Mouse (Mus musculus) ES-E14 (cell line): ENCODE measurements at regions not wholly inside any gene's neighbourhood (a gene's known extent, or its start where the extent isn't known, plus 50 kb on each side); places are given as distances from the start of the nearest gene placed in this dataset.

ENCODE experiments used
- DNase-seq: peaks from one replicate; pipeline ENCODE4 v3.0.0-alpha.2; 2013; ENCODE audit warnings: low read depth, low spot score
- H3K27ac ChIP-seq: 2 replicates; pipeline ENCODE4 v1.5.1; 2012; ENCODE audit warnings: low read depth, mild to moderate bottlenecking, low read length, moderate library complexity, mixed read lengths; ENCODE audit not compliant: poor library complexity, insufficient read depth, severe bottlenecking
- H3K36me3 ChIP-seq: 2 replicates; pipeline ENCODE4 v1.6.1; 2012; ENCODE audit warnings: mild to moderate bottlenecking, low read length, moderate library complexity, mixed read lengths; ENCODE audit not compliant: control insufficient read depth, poor library complexity, insufficient read depth, severe bottlenecking
- H3K4me1 ChIP-seq, 2 experiments: fragments of 150-350 bp in 1 of 2; sonication (generic) in 1 of 2; 2 replicates each; pipeline ENCODE4 v1.6.1; 2012; ENCODE audit warnings: low read length in 2 of 2, mild to moderate bottlenecking in 1 of 2, mixed read lengths in 1 of 2; ENCODE audit not compliant: control insufficient read depth in 2 of 2, insufficient read depth in 2 of 2, poor library complexity in 1 of 2
- H3K4me3 ChIP-seq, 2 experiments: fragments of 150-350 bp in 1 of 2; sonication (generic) in 1 of 2; 2 replicates each; pipeline ENCODE4 v1.5.1; 2012; ENCODE audit warnings: low read length in 2 of 2, low read depth in 1 of 2, mild to moderate bottlenecking in 1 of 2, mixed read lengths in 1 of 2; ENCODE audit not compliant: insufficient read depth in 1 of 2, poor library complexity in 1 of 2, severe bottlenecking in 1 of 2
- H3K9ac ChIP-seq: 2 replicates; pipeline ENCODE4 v1.6.1; 2012; ENCODE audit warnings: low read depth, mild to moderate bottlenecking, low read length, mixed read lengths; ENCODE audit not compliant: poor library complexity, insufficient read depth, severe bottlenecking
- H3K9me3 ChIP-seq: fragments of 150-350 bp; sonication (generic); 2 replicates; pipeline ENCODE4 v1.6.1; 2012; ENCODE audit warnings: low read depth, mild to moderate bottlenecking, low read length; ENCODE audit not compliant: control insufficient read depth, insufficient read depth
- CHD2 ChIP-seq: IDR thresholded peaks from 2 replicates; pipeline ENCODE4 v1.6.1; 2014; ENCODE audit warnings: mild to moderate bottlenecking, low read depth, low read length, inconsistent platforms
- HCFC1 ChIP-seq: IDR thresholded peaks from 2 replicates; pipeline ENCODE4 v1.6.1; 2012; ENCODE audit warnings: low read length, inconsistent platforms, borderline replicate concordance; ENCODE audit not compliant: insufficient read depth
- MAFK ChIP-seq: IDR thresholded peaks from 2 replicates; pipeline ENCODE4 v1.6.1; 2014; ENCODE audit warnings: mild to moderate bottlenecking, low read depth, low read length, inconsistent platforms; ENCODE audit not compliant: insufficient read depth
- ZC3H11A ChIP-seq: IDR thresholded peaks from 2 replicates; pipeline ENCODE4 v1.6.1; 2012; ENCODE audit warnings: low read depth, mild to moderate bottlenecking, inconsistent platforms, low read length, borderline replicate concordance
- ZNF384 ChIP-seq: IDR thresholded peaks from 2 replicates; pipeline ENCODE4 v1.6.1; 2012; ENCODE audit warnings: low read depth, low read length, inconsistent platforms
- in situ Hi-C, 2 experiments: fragments of 600-800 bp; cut with MboI; formaldehyde crosslinking; loops; one replicate each; pipeline ENCODE4 v1.15.1; 2025; ENCODE audit warnings: low sequenced_read_pairs in 2 of 2, inconsistent platforms in 1 of 2; ENCODE audit not compliant: unreplicated experiment in 2 of 2

GRCm38 (mm10) chr8:6645287-6645957 is 1540.3 kb upstream of the Slc10a2 start:
- DNase-seq = no peak
- H3K36me3 ChIP-seq = no peaks in the 10 kb centered on the region
- no peaks in the 10 kb centered on the region for H3K4me1 ChIP-seq
- no peak overlapping the region for H3K27ac ChIP-seq
- no peak overlapping the region for H3K9ac ChIP-seq
- no peak for TF ChIP-seq HCFC1
- TF ChIP-seq ZC3H11A = no peak
- TF ChIP-seq CHD2 = no peak
- no peak for TF ChIP-seq MAFK
- TF ChIP-seq ZNF384 = no peak
- no peak overlapping the region for H3K4me3 ChIP-seq
- in situ Hi-C loops = no loop called here
- H3K9me3 ChIP-seq = no peaks in the 10 kb centered on the region

GRCm38 (mm10) chr8:6644396-6644795 is 1539.2 kb upstream of the Slc10a2 start:
- H3K9ac ChIP-seq = no peak overlapping the region
- DNase-seq = no peak
- H3K27ac ChIP-seq = no peak overlapping the region
- no peak overlapping the region for H3K4me3 ChIP-seq
- no peaks in the 10 kb centered on the region for H3K36me3 ChIP-seq
- H3K4me1 ChIP-seq = no peaks in the 10 kb centered on the region
- TF ChIP-seq ZC3H11A (no peak), ZNF384 (no peak), HCFC1 (no peak), MAFK (no peak), CHD2 (no peak)
- in situ Hi-C loops = no loop called here
- no peaks in the 10 kb centered on the region for H3K9me3 ChIP-seq

- in situ Hi-C loops = no loop called here
- Histone ChIP-seq H3K9me3 (no peaks in the 10 kb centered on the region), H3K4me1 (no peaks in the 10 kb centered on the region), H3K9ac (no peak overlapping the region), H3K4me3 (no peak overlapping the region), H3K27ac (no peak overlapping the region), H3K36me3 (no peaks in the 10 kb centered on the region)
- TF ChIP-seq ZNF384 (no peak), CHD2 (no peak), HCFC1 (no peak), ZC3H11A (no peak), MAFK (no peak)
- DNase-seq = no peak
Measured at GRCm38 (mm10) chr8:6627009-6627557, 1521.9 kb upstream of the Slc10a2 start.

- H3K9ac ChIP-seq = no peak overlapping the region
- DNase-seq = no peak
- no peaks in the 10 kb centered on the region for H3K4me1 ChIP-seq
- no peaks in the 10 kb centered on the region for H3K36me3 ChIP-seq
- TF ChIP-seq MAFK = no peak
- no peak for TF ChIP-seq CHD2
- TF ChIP-seq ZC3H11A = no peak
- TF ChIP-seq ZNF384 = no peak
- H3K4me3 ChIP-seq = no peak overlapping the region
- H3K27ac ChIP-seq = no peak overlapping the region
- in situ Hi-C loops = no loop called here
- no peaks in the 10 kb centered on the region for H3K9me3 ChIP-seq
Measured at GRCm38 (mm10) chr8:6608891-6609290, 1503.7 kb upstream of the Slc10a2 start.
